Mouse (Mus musculus) induced T-regulatory cell, adult 2 months (primary cell): ENCODE measurements around the gene Gm5724.

Experiments
- DNase-seq: peaks from one replicate; pipeline ENCODE4 v3.0.0-alpha.2; 2012; ENCODE audit warnings: low read depth

Gene Gm5724

GRCm38 (mm10) chr6:141773710-141774109 is at the start of gene Gm5724:
Gene Gm5724, minus strand, starts transcription at chr6:141773810.
- DNase-seq: no peak

GRCm38 (mm10) chr6:141797837-141798236 is 24.2 kb upstream of the Gm5724 start:
- no peak for DNase-seq

- DNase-seq: no peak
These were observed 866 bp upstream of the Gm5724 start for GRCm38 (mm10) chr6:141774476-141774875.

- no peak for DNase-seq
These were observed 82.4 kb downstream of the Gm5724 start for GRCm38 (mm10) chr6:141691246-141691645.

- no peak for DNase-seq
These were observed 86.6 kb downstream of the Gm5724 start for GRCm38 (mm10) chr6:141687008-141687407.
